Mouse (Mus musculus): ENCODE measurements around the gene Fbxo2. TPM values are rescaled to one million over a fixed set of nuclear protein-coding genes. Genes with fewer than 3 reads are reported as not detected.

Fbxo2 gene
- 0.18 TPM in 1 of 2 replicates, not detected in the other for total RNA-seq (2014; rRNA removed)
- 0.14 and 0.23 TPM in 2 replicates for polyA plus RNA-seq (2012; rRNA removed)

DNA sequence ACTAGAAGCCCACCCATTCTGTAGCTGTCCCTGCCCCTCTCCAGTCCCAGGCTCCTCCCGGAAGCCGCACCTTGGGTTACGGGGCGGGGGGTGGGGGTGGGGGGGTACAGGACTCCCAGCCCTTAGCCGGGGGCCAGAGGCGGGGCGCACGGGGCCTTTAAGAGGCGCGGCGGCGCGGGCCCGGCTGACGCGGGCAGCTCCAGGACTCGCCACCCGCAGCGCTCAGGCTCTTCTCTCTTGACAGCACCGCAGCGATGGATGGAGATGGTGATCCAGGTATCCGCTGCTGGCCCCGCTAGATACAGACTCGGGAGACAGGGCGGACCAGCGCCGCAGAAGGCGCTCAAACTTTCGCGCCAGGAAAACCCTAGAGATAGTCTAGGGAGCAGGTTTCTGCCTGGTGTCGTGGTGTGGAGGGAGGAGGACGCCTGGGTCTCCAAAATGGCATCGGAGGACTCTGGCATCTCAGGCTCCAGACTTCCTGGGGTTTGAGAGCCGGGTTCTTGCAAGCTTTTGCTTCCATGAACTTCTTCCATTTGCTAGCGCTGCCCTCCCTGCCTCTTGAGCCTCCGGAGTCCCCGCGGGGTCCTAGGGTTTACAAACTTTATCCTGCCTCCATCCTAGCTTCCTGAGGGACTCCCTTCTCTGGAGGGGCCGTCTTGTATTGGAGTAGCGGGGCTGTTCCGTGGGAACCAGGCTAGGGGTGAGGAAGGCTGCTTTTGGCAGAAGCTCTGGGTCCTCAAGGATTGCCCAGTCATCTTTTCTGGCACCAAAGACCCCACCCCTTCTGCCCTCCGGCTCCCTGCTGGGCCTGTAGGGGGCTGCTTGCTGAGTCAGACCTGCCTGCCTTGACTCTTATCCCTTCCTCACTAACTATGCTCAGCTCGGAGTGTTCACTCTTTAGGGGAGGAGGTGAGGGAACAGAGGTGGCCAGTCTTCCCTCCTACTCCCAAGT lies at the start of gene Fbxo2, which contains the start of gene Fbxo44:
TSS of gene Fbxo2 (plus strand) at position 186 of the 955 bp plus-strand sequence.
TSS of gene Fbxo44 (minus strand) at position 47 of the 955 bp plus-strand sequence.
- H3K4me3 ChIP-seq (ENCODE audit: insufficient read depth, low read depth, low read length), result peak within 1 kb of the TSS; percentile 59
- H3K79me2 ChIP-seq (ENCODE audit: control insufficient read depth, insufficient read depth, low read length), result no peaks in the 10 kb centered on the region
- no peaks in the 10 kb centered on the region for H3K36me3 ChIP-seq (ENCODE audit: control insufficient read depth, insufficient read depth, low read length)
- no peak for TF ChIP-seq CTCF (IDR thresholded peaks at IDR 0.05; ENCODE audit: low read depth, low read length)
- H3K9ac ChIP-seq (ENCODE audit: low read depth, low read length), result peak within 1 kb of the TSS; percentile 70
- H3K27ac ChIP-seq (replicated peaks; ENCODE audit: insufficient read depth, low read depth, low read length), result peak within 1 kb of the TSS; percentile 14; the same call in 1 of the 2 replicates
- H3K4me1 ChIP-seq (ENCODE audit: control insufficient read depth, insufficient read depth, low read length), result peaks cover 11% of the 10 kb centered on the region
- H3K27me3 ChIP-seq (ENCODE audit: control insufficient read depth, insufficient read depth, low read length), result peaks cover 9% of the 10 kb centered on the region; the same call in 1 of the 2 replicates
- 5% methylated on average over 43 of the region's 43 CpGs for WGBS
- DNase-seq (ENCODE audit: extremely low read depth, low read depth, low spot score), result no peak

- Histone ChIP-seq H3K27ac (replicated peaks; ENCODE audit: insufficient read depth, low read depth, low read length) (no peak overlapping the region), H3K4me1 (ENCODE audit: control insufficient read depth, insufficient read depth, low read length) (no peaks in the 10 kb centered on the region), H3K9ac (ENCODE audit: low read depth, low read length) (no peak overlapping the region), H3K4me3 (ENCODE audit: insufficient read depth, low read depth, low read length) (no peak overlapping the region), H3K27me3 (ENCODE audit: control insufficient read depth, insufficient read depth, low read length) (no peaks in the 10 kb centered on the region), H3K79me2 (ENCODE audit: control insufficient read depth, insufficient read depth, low read length) (no peaks in the 10 kb centered on the region), H3K36me3 (ENCODE audit: control insufficient read depth, insufficient read depth, low read length) (no peaks in the 10 kb centered on the region)
- WGBS, result 84% methylated on average over 12 of the region's 12 CpGs
- TF ChIP-seq CTCF (IDR thresholded peaks at IDR 0.05; ENCODE audit: low read depth, low read length) (no peak), POLR2A (IDR thresholded peaks at IDR 0.05; ENCODE audit: extremely low read depth, insufficient read depth, low read length) (no peak)
- DNase-seq (ENCODE audit: extremely low read depth, low read depth, low spot score), result no peak
These were observed 47.9 kb upstream of the Fbxo2 start for GRCm38 (mm10) chr4:148112519-148112918.

- TF ChIP-seq POLR2A (IDR thresholded peaks at IDR 0.05; ENCODE audit: extremely low read depth, insufficient read depth, low read length) (no peak), CTCF (IDR thresholded peaks at IDR 0.05; ENCODE audit: low read depth, low read length) (peak; percentile 99)
- Histone ChIP-seq H3K9ac (ENCODE audit: low read depth, low read length) (no peak overlapping the region), H3K36me3 (ENCODE audit: control insufficient read depth, insufficient read depth, low read length) (no peaks in the 10 kb centered on the region), H3K4me1 (ENCODE audit: control insufficient read depth, insufficient read depth, low read length) (no peaks in the 10 kb centered on the region), H3K79me2 (ENCODE audit: control insufficient read depth, insufficient read depth, low read length) (no peaks in the 10 kb centered on the region), H3K4me3 (ENCODE audit: insufficient read depth, low read depth, low read length) (no peak overlapping the region), H3K27ac (replicated peaks; ENCODE audit: insufficient read depth, low read depth, low read length) (no peak overlapping the region), H3K27me3 (ENCODE audit: control insufficient read depth, insufficient read depth, low read length) (no peaks in the 10 kb centered on the region)
- peak; percentile 57 for DNase-seq (ENCODE audit: extremely low read depth, low read depth, low spot score)
- 10% methylated on average over 15 of the region's 15 CpGs for WGBS
These were observed 45.5 kb upstream of the Fbxo2 start for GRCm38 (mm10) chr4:148114758-148115391.

- 7% methylated on average over 15 of the region's 15 CpGs for WGBS
- Histone ChIP-seq H3K27ac (replicated peaks; ENCODE audit: insufficient read depth, low read depth, low read length) (no peak overlapping the region), H3K4me3 (ENCODE audit: insufficient read depth, low read depth, low read length) (no peak overlapping the region)
These were observed 45.0 kb upstream of the Fbxo2 start for GRCm38 (mm10) chr4:148115467-148115866.

DNA sequence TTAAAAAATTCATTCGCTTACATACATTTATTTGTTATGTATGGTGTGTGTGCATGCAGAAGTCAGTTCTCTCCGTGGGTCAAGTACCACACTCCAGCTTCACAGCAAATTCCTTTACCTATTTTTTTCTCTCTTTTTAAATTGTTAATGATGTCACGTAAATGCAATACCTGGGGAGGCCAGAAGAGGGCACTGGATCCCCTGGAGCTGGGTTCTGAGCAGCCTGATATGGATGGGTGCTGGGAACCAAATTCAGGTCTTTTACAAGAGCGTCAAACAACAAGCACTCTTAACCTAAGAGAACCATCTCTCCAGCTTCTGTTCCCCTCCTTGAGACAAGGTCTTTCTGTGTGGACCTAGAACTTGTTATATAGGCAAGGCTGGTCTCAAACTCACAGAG lies 43.8 kb upstream of the Fbxo2 start:
- Histone ChIP-seq H3K4me3 (ENCODE audit: insufficient read depth, low read depth, low read length) (no peak overlapping the region), H3K4me1 (ENCODE audit: control insufficient read depth, insufficient read depth, low read length) (no peaks in the 10 kb centered on the region), H3K27me3 (ENCODE audit: control insufficient read depth, insufficient read depth, low read length) (no peaks in the 10 kb centered on the region), H3K27ac (replicated peaks; ENCODE audit: insufficient read depth, low read depth, low read length) (no peak overlapping the region), H3K9ac (ENCODE audit: low read depth, low read length) (no peak overlapping the region), H3K36me3 (ENCODE audit: control insufficient read depth, insufficient read depth, low read length) (no peaks in the 10 kb centered on the region), H3K79me2 (ENCODE audit: control insufficient read depth, insufficient read depth, low read length) (no peaks in the 10 kb centered on the region)
- no peak for TF ChIP-seq POLR2A (IDR thresholded peaks at IDR 0.05; ENCODE audit: extremely low read depth, insufficient read depth, low read length)
- TF ChIP-seq CTCF (IDR thresholded peaks at IDR 0.05; ENCODE audit: low read depth, low read length), result 0 out of 2 replicates have a peak, but pooled peaks have one; percentile 11
- 77% methylated on average over 4 of the region's 4 CpGs for WGBS
- DNase-seq (ENCODE audit: extremely low read depth, low read depth, low spot score), result no peak

More at GRCm38 (mm10) chr4:148115467-148115866, 45.0 kb upstream of the Fbxo2 start:
- no peaks in the 10 kb centered on the region for H3K36me3 ChIP-seq (ENCODE audit: control insufficient read depth, insufficient read depth, low read length)
- peak; percentile 4 for DNase-seq (ENCODE audit: extremely low read depth, low read depth, low spot score)
- TF ChIP-seq POLR2A (IDR thresholded peaks at IDR 0.05; ENCODE audit: extremely low read depth, insufficient read depth, low read length) (no peak), CTCF (IDR thresholded peaks at IDR 0.05; ENCODE audit: low read depth, low read length) (peak; percentile 68)
- no peaks in the 10 kb centered on the region for H3K79me2 ChIP-seq (ENCODE audit: control insufficient read depth, insufficient read depth, low read length)
- H3K9ac ChIP-seq (ENCODE audit: low read depth, low read length), result no peak overlapping the region
- no peaks in the 10 kb centered on the region for H3K4me1 ChIP-seq (ENCODE audit: control insufficient read depth, insufficient read depth, low read length)
- H3K27me3 ChIP-seq (ENCODE audit: control insufficient read depth, insufficient read depth, low read length), result no peaks in the 10 kb centered on the region
